28 mouse cellular contexts compared by ENCODE assay signal in the genomic region with DNA sequence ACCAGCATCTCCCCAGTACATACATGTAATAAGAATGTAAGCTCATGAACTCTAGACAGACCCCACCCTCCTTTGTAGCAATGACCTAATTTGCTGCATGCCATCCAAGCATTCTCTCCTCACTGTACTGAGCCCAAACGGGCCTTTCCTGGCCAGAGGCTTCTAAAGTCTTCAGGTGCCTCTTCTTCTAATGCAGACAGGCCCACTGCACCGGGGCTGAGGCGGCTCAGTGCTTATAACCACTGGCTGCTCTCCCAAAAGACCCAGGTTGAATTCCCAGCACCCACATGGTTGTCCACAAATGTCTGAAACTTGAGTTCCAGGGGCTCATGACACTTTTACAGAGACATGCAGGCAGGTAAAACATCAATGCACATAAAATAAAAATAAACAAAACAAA.
"Had no signal": no experiment of that assay in that cellular context is flagged by ENCODE, and none has a peak within 500 bp of the region (broad histone marks: within the 10 kb centered on the region; RNA-seq: fewer than 3 reads in every experiment).

No protein-coding gene starts in this region.

- H3K27me3 ChIP-seq: limb, embryonic 12.5 days; limb, embryonic 13.5 days; limb, embryonic 15.5 days; lung, embryonic 15.5 days; megakaryocyte, embryonic 14.5 days; midbrain, embryonic 12.5 days; midbrain, embryonic 13.5 days; midbrain, embryonic 15.5 days; neural tube, embryonic 12.5 days; neural tube, embryonic 13.5 days had no signal

- H3K4me1 ChIP-seq: limb, embryonic 12.5 days; limb, embryonic 13.5 days; limb, embryonic 15.5 days; lung, embryonic 15.5 days had no signal

- H3K9me3 ChIP-seq: limb, embryonic 10.5 days; limb, embryonic 12.5 days; limb, embryonic 13.5 days; limb, embryonic 15.5 days; lung, embryonic 15.5 days; midbrain, embryonic 12.5 days; midbrain, embryonic 13.5 days; midbrain, embryonic 15.5 days; neural tube, embryonic 12.5 days; neural tube, embryonic 13.5 days had no signal

- H3K9ac ChIP-seq: limb, embryonic 12.5 days; limb, embryonic 13.5 days; limb, embryonic 15.5 days; liver, embryonic 14.5 days; lung, embryonic 14.5 days; lung, embryonic 15.5 days; midbrain, embryonic 12.5 days; midbrain, embryonic 13.5 days; midbrain, embryonic 15.5 days; neural tube, embryonic 12.5 days; neural tube, embryonic 13.5 days had no signal

- H3K4me3 ChIP-seq: left cerebral cortex, adult 2 months; limb, embryonic 10.5 days; limb, embryonic 12.5 days; limb, embryonic 13.5 days; limb, embryonic 15.5 days; lung, embryonic 15.5 days; megakaryocyte, embryonic 14.5 days; midbrain, embryonic 10.5 days; midbrain, embryonic 12.5 days; midbrain, embryonic 13.5 days; midbrain, embryonic 15.5 days; myocyte; neural tube, embryonic 12.5 days; neural tube, embryonic 13.5 days had no signal

- ATAC-seq: lung, postnatal 0 days; midbrain, embryonic 13.5 days; midbrain, embryonic 15.5 days; midbrain, embryonic 16.5 days had no signal

- DNase-seq: left cerebral cortex, postnatal 4 days; lung, adult 18-20 months; lung, adult 2 months; lung, embryonic 14.5 days; lung, postnatal 10 days; lung, postnatal 14 days; lung, postnatal 36 days; lung, postnatal 4 days; midbrain, embryonic 14.5 days had no signal

- H3K4me2 ChIP-seq: limb, embryonic 12.5 days; limb, embryonic 13.5 days; limb, embryonic 15.5 days; lung, embryonic 14.5 days; lung, embryonic 15.5 days; midbrain, embryonic 11.5 days; midbrain, embryonic 12.5 days; midbrain, embryonic 13.5 days; midbrain, embryonic 15.5 days; neural tube, embryonic 12.5 days; neural tube, embryonic 13.5 days had no signal

- H3K27ac ChIP-seq: left cerebral cortex, adult 2 months; limb, embryonic 10.5 days; limb, embryonic 12.5 days; limb, embryonic 13.5 days; limb, embryonic 15.5 days; lung, embryonic 15.5 days; macrophage; midbrain, embryonic 10.5 days; midbrain, embryonic 12.5 days; midbrain, embryonic 13.5 days; neural tube, embryonic 12.5 days; neural tube, embryonic 13.5 days had no signal
